Mouse (Mus musculus) heart, adult 2 months (tissue): ENCODE data around the gene Ly6g6f.
"Not testable (repeated sequence)": the region's sequence is repeated elsewhere in the genome, so short reads cannot be mapped to it uniquely, and the experiment has no call there.

Experiments used
- CTCF ChIP-seq: fragments of 200-600 bp; IDR thresholded peaks from 2 replicates; pipeline ENCODE4 v1.8.1; 2022; ENCODE audit warnings: antibody characterized with exemption, mild to moderate bottlenecking, moderate library complexity
- EP300 ChIP-seq: fragments of 200-500 bp; IDR thresholded peaks from 2 replicates; pipeline ENCODE4 v1.6.1; 2011; ENCODE audit warnings: low read depth, low read length, control low read depth; ENCODE audit not compliant: insufficient read depth
- POLR2A ChIP-seq: fragments of 200-500 bp; IDR thresholded peaks from 2 replicates; pipeline ENCODE4 v1.6.1; 2011; ENCODE audit warnings: mild to moderate bottlenecking, low read depth, low read length, control low read depth; ENCODE audit not compliant: insufficient read depth

DNA sequence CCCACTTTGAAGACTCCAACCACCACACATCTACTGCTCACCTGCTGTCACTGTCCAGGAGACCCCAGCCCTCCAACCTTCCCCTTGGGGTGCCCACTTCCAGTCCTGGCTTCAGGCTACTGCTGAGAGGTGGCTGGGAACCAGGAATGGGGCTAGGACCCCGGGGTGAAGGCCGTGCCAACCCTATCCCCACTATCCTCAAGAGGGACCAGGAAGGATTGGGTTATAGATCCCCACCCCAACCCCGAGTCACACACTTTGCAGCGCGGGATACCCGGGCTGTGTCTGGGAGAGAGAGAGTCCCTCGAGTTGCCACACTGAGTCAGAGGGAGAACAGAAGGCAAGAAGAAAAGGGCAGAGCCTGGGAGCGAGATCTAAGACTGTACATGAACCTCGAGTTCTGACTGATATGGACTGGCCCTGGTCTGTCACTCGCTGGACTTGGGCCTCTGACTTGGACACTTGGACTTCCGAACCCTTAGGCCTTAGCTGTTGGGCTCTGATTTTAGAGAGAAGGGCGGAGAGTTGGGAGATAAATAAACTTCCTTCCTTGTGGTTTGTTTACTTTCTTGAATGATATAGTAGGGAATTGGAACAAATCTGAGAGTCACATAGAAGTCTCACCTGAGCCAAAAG is 39.0 kb upstream of the Ly6g6f start:
- not testable (repeated sequence) for TF ChIP-seq POLR2A, CTCF, EP300
